Mouse (Mus musculus) cerebellum, adult 11-12 months (tissue): Measurements from ENCODE around the gene Lingo3.
"Not testable (repeated sequence)": the region's sequence is repeated elsewhere in the genome, so short reads cannot be mapped to it uniquely, and the experiment has no call there.

ENCODE experiments used
- DNase-seq: peaks from one replicate; pipeline ENCODE4 v3.0.0; 2022

The Lingo3 gene

GRCm38 (mm10) chr10:80819406-80819805, 24.4 kb downstream of the Lingo3 start:
- no peak for DNase-seq

- DNase-seq: no peak
Measured at GRCm38 (mm10) chr10:80818599-80819281, 25.1 kb downstream of the Lingo3 start.

- not testable (repeated sequence) for DNase-seq
Measured at GRCm38 (mm10) chr10:80817955-80818354, 25.9 kb downstream of the Lingo3 start.

- no peak for DNase-seq
Measured at GRCm38 (mm10) chr10:80817164-80817563, 26.7 kb downstream of the Lingo3 start.

GRCm38 (mm10) chr10:80816303-80816702, 27.5 kb downstream of the Lingo3 start:
- not testable (repeated sequence) for DNase-seq

- no peak for DNase-seq
Measured at GRCm38 (mm10) chr10:80814800-80815199, 29.0 kb downstream of the Lingo3 start.

- no peak for DNase-seq
Measured at GRCm38 (mm10) chr10:80813366-80813765, 30.5 kb downstream of the Lingo3 start, which contains the start of gene Jsrp1. Gene Jsrp1 (minus strand): TSS chr10:80813498.

GRCm38 (mm10) chr10:80812391-80813041, 31.3 kb downstream of the Lingo3 start:
- no peak for DNase-seq

GRCm38 (mm10) chr10:80810084-80810483, 33.8 kb downstream of the Lingo3 start:
- no peak for DNase-seq

- DNase-seq: no peak
Measured at GRCm38 (mm10) chr10:80808985-80809632, 34.7 kb downstream of the Lingo3 start.

GRCm38 (mm10) chr10:80808099-80808984, 35.5 kb downstream of the Lingo3 start:
- DNase-seq: peak; percentile 45

- peak; percentile 93 for DNase-seq
Measured at GRCm38 (mm10) chr10:80807057-80807627, 36.7 kb downstream of the Lingo3 start.

- DNase-seq: peak; percentile 74
Measured at GRCm38 (mm10) chr10:80806341-80807056, 37.3 kb downstream of the Lingo3 start.

- DNase-seq: peak; percentile 83
Measured at GRCm38 (mm10) chr10:80805925-80806324, 37.9 kb downstream of the Lingo3 start.

- peak; percentile 64 for DNase-seq
Measured at GRCm38 (mm10) chr10:80805322-80805721, 38.5 kb downstream of the Lingo3 start.

GRCm38 (mm10) chr10:80804916-80805315, 38.9 kb downstream of the Lingo3 start, which contains the start of gene Amh:
Gene Amh (plus strand): TSS chr10:80805243.
- peak; percentile 60 for DNase-seq

- peak; percentile 57 for DNase-seq
Measured at GRCm38 (mm10) chr10:80804340-80804739, 39.5 kb downstream of the Lingo3 start.

GRCm38 (mm10) chr10:80802996-80803395, 40.8 kb downstream of the Lingo3 start:
- peak; percentile 42 for DNase-seq

- DNase-seq: peak; percentile 55
Measured at GRCm38 (mm10) chr10:80802204-80802912, 41.5 kb downstream of the Lingo3 start.

- no peak for DNase-seq
Measured at GRCm38 (mm10) chr10:80799070-80799566, 44.7 kb downstream of the Lingo3 start.
